Mouse (Mus musculus) hindbrain, postnatal 0 days (tissue): ENCODE results near the gene Ppid. TPM values are rescaled to one million over a fixed set of nuclear protein-coding genes. Genes with fewer than 3 reads are reported as not detected.
A peak's percentile ranks its signal among the peaks of the same experiment; 100 is the strongest.

Experiments used
- ATAC-seq: fragments of 200-750 bp; cut with Nextera tagmentation; 2 replicates; pipeline ENCODE4 v1.8.0; 2017; ENCODE audit warnings: mild to moderate bottlenecking, moderate TSS enrichment, moderate library complexity
- DNase-seq: peaks from one replicate; pipeline ENCODE4 v3.0.0-alpha.2; 2015; ENCODE audit warnings: low spot score
- H3K27ac ChIP-seq: fragments of 300-500 bp; sonication (generic); 2 replicates; pipeline ENCODE4 v1.5.1; 2014; ENCODE audit warnings: mild to moderate bottlenecking
- H3K27me3 ChIP-seq: fragments of 300-500 bp; sonication (generic); 2 replicates; pipeline ENCODE4 v1.6.1; 2014; ENCODE audit warnings: low read length, mixed read lengths; ENCODE audit not compliant: insufficient read depth
- H3K36me3 ChIP-seq: fragments of 300-500 bp; sonication (generic); 2 replicates; pipeline ENCODE4 v1.6.1; 2014; ENCODE audit warnings: low read length, mixed read lengths; ENCODE audit not compliant: insufficient read depth
- H3K4me1 ChIP-seq: fragments of 300-500 bp; sonication (generic); 2 replicates; pipeline ENCODE4 v1.6.1; 2014; ENCODE audit warnings: antibody characterized with exemption, low read length, mixed read lengths; ENCODE audit not compliant: insufficient read depth
- H3K4me2 ChIP-seq: fragments of 300-500 bp; sonication (generic); 2 replicates; pipeline ENCODE4 v1.6.1; 2014; ENCODE audit warnings: low read depth, mild to moderate bottlenecking, low read length, moderate library complexity, mixed read lengths
- H3K4me3 ChIP-seq: fragments of 300-500 bp; sonication (generic); 2 replicates; pipeline ENCODE4 v1.5.1; 2014; ENCODE audit warnings: low read length
- H3K9ac ChIP-seq: fragments of 300-500 bp; sonication (generic); replicated peaks from 2 replicates; pipeline ENCODE4 v1.6.1; 2014; ENCODE audit warnings: mild to moderate bottlenecking, low read length, moderate library complexity, mixed read lengths
- H3K9me3 ChIP-seq: fragments of 300-500 bp; sonication (generic); 2 replicates; pipeline ENCODE4 v1.6.1; 2016; ENCODE audit warnings: low read length, mixed read lengths
- CTCF ChIP-seq: IDR thresholded peaks from 2 replicates; pipeline ENCODE4 v1.5.1; 2016; ENCODE audit warnings: antibody characterized with exemption, control low read depth, low read depth
- WGBS: fragments of 180-500 bp; shearing (Covaris S2); extraction: QIAGEN DNeasy Blood & Tissue Kit; methylation state at CpG from one replicate; pipeline ENCODE4 v1.1.7; 2014; 5-methylcytosine and 5-hydroxymethylcytosine counted together
- polyA plus RNA-seq: library from polyadenylated mRNA; unstranded; fragments of >200 nt; fragmentation: Nextera tagmentation; extraction: Ambion mirVana; gene quantifications from 2 replicates; pipeline ENCODE4 v1.2.1, GENCODE M21; 2015
- total RNA-seq: library from RNA; depleted of rRNA; stranded (reverse); fragments of >200 nt; gene quantifications from 2 replicates; pipeline ENCODE4 v1.2.3, GENCODE M21; 2014; rRNA removed

Gene Ppid
- total RNA-seq: 37.6 and 44.0 TPM in 2 replicates
- polyA plus RNA-seq: 115 and 117 TPM in 2 replicates

GRCm38 (mm10) chr3:79590863-79591792 lies at the start of gene Ppid:
Gene Ppid, plus strand, starts transcription at chr3:79591342.
- TF ChIP-seq CTCF: peak; percentile 34
- Histone ChIP-seq H3K9ac (peak within 1 kb of the TSS; percentile 76), H3K36me3 (peaks cover 6% of the 10 kb centered on the region), H3K4me3 (peak within 1 kb of the TSS; percentile 88), H3K27ac (peak within 1 kb of the TSS; percentile 76), H3K4me2 (peak within 1 kb of the TSS; percentile 92), H3K4me1 (peaks cover 8% of the 10 kb centered on the region), H3K27me3 (no peaks in the 10 kb centered on the region), H3K9me3 (no peaks in the 10 kb centered on the region)
- 4% methylated on average over 63 of the region's 63 CpGs for WGBS
- DNase-seq (peak; percentile 94), ATAC-seq (peak; percentile 93)

- H3K36me3 ChIP-seq: no peaks in the 10 kb centered on the region
- no peaks in the 10 kb centered on the region for H3K27me3 ChIP-seq
- no peak overlapping the region for H3K4me2 ChIP-seq
- no peaks in the 10 kb centered on the region for H3K9me3 ChIP-seq
- 39% methylated on average over 6 of the region's 6 CpGs for WGBS
- no peak overlapping the region for H3K4me3 ChIP-seq
- no peak overlapping the region for H3K9ac ChIP-seq
- no peak for TF ChIP-seq CTCF
- DNase-seq (no peak), ATAC-seq (no peak)
- no peak overlapping the region for H3K27ac ChIP-seq
- 0 out of 2 replicates have a peak, but pooled peaks cover 4% of the 10 kb centered on the region for H3K4me1 ChIP-seq
These were observed 48.6 kb upstream of the Ppid start for GRCm38 (mm10) chr3:79542585-79542984.

GRCm38 (mm10) chr3:79548681-79549437 lies 42.3 kb upstream of the Ppid start:
- H3K36me3 ChIP-seq: no peaks in the 10 kb centered on the region
- no peak for TF ChIP-seq CTCF
- DNase-seq (no peak), ATAC-seq (no peak)
- no peak overlapping the region for H3K4me2 ChIP-seq
- no peaks in the 10 kb centered on the region for H3K27me3 ChIP-seq
- no peaks in the 10 kb centered on the region for H3K4me1 ChIP-seq
- no peak overlapping the region for H3K9ac ChIP-seq
- H3K4me3 ChIP-seq: no peak overlapping the region
- H3K9me3 ChIP-seq: no peaks in the 10 kb centered on the region
- no peak overlapping the region for H3K27ac ChIP-seq
- WGBS: 86% methylated on average over 17 of the region's 17 CpGs

GRCm38 (mm10) chr3:79549751-79550393 lies 41.3 kb upstream of the Ppid start:
- H3K27ac ChIP-seq: no peak overlapping the region
- DNase-seq: no peak
- no peaks in the 10 kb centered on the region for H3K9me3 ChIP-seq
- no peaks in the 10 kb centered on the region for H3K36me3 ChIP-seq
- H3K9ac ChIP-seq: no peak overlapping the region
- no peak overlapping the region for H3K4me3 ChIP-seq
- no peaks in the 10 kb centered on the region for H3K4me1 ChIP-seq
- TF ChIP-seq CTCF: no peak
- 86% methylated on average over 8 of the region's 8 CpGs for WGBS
- no peak overlapping the region for H3K4me2 ChIP-seq
- no peaks in the 10 kb centered on the region for H3K27me3 ChIP-seq
- ATAC-seq: no peak

- H3K4me2 ChIP-seq: no peak overlapping the region
- 80% methylated on average over 10 of the region's 10 CpGs for WGBS
- DNase-seq (no peak), ATAC-seq (no peak)
- H3K4me1 ChIP-seq: no peaks in the 10 kb centered on the region
- TF ChIP-seq CTCF: no peak
- H3K27me3 ChIP-seq: no peaks in the 10 kb centered on the region
- no peak overlapping the region for H3K4me3 ChIP-seq
- H3K36me3 ChIP-seq: no peaks in the 10 kb centered on the region
- H3K9ac ChIP-seq: no peak overlapping the region
- no peaks in the 10 kb centered on the region for H3K9me3 ChIP-seq
- H3K27ac ChIP-seq: no peak overlapping the region
These were observed 39.2 kb upstream of the Ppid start for GRCm38 (mm10) chr3:79551826-79552552.

- no peaks in the 10 kb centered on the region for H3K9me3 ChIP-seq
- DNase-seq (no peak), ATAC-seq (no peak)
- H3K27ac ChIP-seq: no peak overlapping the region
- no peak overlapping the region for H3K9ac ChIP-seq
- H3K27me3 ChIP-seq: no peaks in the 10 kb centered on the region
- no peak overlapping the region for H3K4me3 ChIP-seq
- H3K4me1 ChIP-seq: no peaks in the 10 kb centered on the region
- H3K36me3 ChIP-seq: no peaks in the 10 kb centered on the region
- TF ChIP-seq CTCF: no peak
- H3K4me2 ChIP-seq: no peak overlapping the region
- 96% methylated on average over 3 of the region's 3 CpGs for WGBS
These were observed 37.4 kb upstream of the Ppid start for GRCm38 (mm10) chr3:79553779-79554178.
